Mouse (Mus musculus): Measurements from ENCODE around the gene Ttll5. TPM values are rescaled to one million over a fixed set of nuclear protein-coding genes. Genes with fewer than 3 reads are reported as not detected.

Ttll5 gene
- polyA plus RNA-seq, 1 experiment = 31.2 TPM

- Histone ChIP-seq H3K27ac (ENCODE audit: insufficient read depth, low read length) (no peak overlapping the region), H3K4me3 (ENCODE audit: insufficient read depth, low read length) (no peak overlapping the region), H3K4me1 (ENCODE audit: control insufficient read depth, insufficient read depth, low read length) (peaks cover 5% of the 10 kb centered on the region; the same call in 1 of the 2 replicates)
- TF ChIP-seq POLR2A (IDR thresholded peaks at IDR 0.05; ENCODE audit: extremely low read depth, insufficient read depth, low read length) = no peak
- no peak for TF ChIP-seq CTCF (IDR thresholded peaks at IDR 0.05; ENCODE audit: extremely low read depth, insufficient read depth, low read length)
Measured at GRCm38 (mm10) chr12:85859511-85860189, 35.2 kb downstream of the Ttll5 start.

- Histone ChIP-seq H3K27ac (ENCODE audit: insufficient read depth, low read length) (no peak overlapping the region), H3K4me3 (ENCODE audit: insufficient read depth, low read length) (no peak overlapping the region), H3K4me1 (ENCODE audit: control insufficient read depth, insufficient read depth, low read length) (peaks cover 5% of the 10 kb centered on the region; the same call in 1 of the 2 replicates)
- TF ChIP-seq POLR2A (IDR thresholded peaks at IDR 0.05; ENCODE audit: extremely low read depth, insufficient read depth, low read length) = no peak
- TF ChIP-seq CTCF (IDR thresholded peaks at IDR 0.05; ENCODE audit: extremely low read depth, insufficient read depth, low read length) = no peak
Measured at GRCm38 (mm10) chr12:85862514-85862913, 38.1 kb downstream of the Ttll5 start.

GRCm38 (mm10) chr12:85865526-85865925, 41.1 kb downstream of the Ttll5 start:
- TF ChIP-seq CTCF (IDR thresholded peaks at IDR 0.05; ENCODE audit: extremely low read depth, insufficient read depth, low read length) (peak; percentile 47; the same call in 1 of the 2 replicates), POLR2A (IDR thresholded peaks at IDR 0.05; ENCODE audit: extremely low read depth, insufficient read depth, low read length) (no peak)
- Histone ChIP-seq H3K4me3 (ENCODE audit: insufficient read depth, low read length) (no peak overlapping the region), H3K27ac (ENCODE audit: insufficient read depth, low read length) (no peak overlapping the region), H3K4me1 (ENCODE audit: control insufficient read depth, insufficient read depth, low read length) (0 out of 2 replicates have a peak, but pooled peaks cover 3% of the 10 kb centered on the region)

- Histone ChIP-seq H3K27ac (ENCODE audit: insufficient read depth, low read length) (no peak overlapping the region), H3K4me3 (ENCODE audit: insufficient read depth, low read length) (no peak overlapping the region), H3K4me1 (ENCODE audit: control insufficient read depth, insufficient read depth, low read length) (0 out of 2 replicates have a peak, but pooled peaks cover 3% of the 10 kb centered on the region)
- TF ChIP-seq CTCF (IDR thresholded peaks at IDR 0.05; ENCODE audit: extremely low read depth, insufficient read depth, low read length) (no peak), POLR2A (IDR thresholded peaks at IDR 0.05; ENCODE audit: extremely low read depth, insufficient read depth, low read length) (no peak)
Measured at GRCm38 (mm10) chr12:85866624-85867023, 42.2 kb downstream of the Ttll5 start.

- H3K4me1 ChIP-seq (ENCODE audit: control insufficient read depth, insufficient read depth, low read length) = 0 out of 2 replicates have a peak, but pooled peaks cover 1% of the 10 kb centered on the region
- TF ChIP-seq POLR2A (IDR thresholded peaks at IDR 0.05; ENCODE audit: extremely low read depth, insufficient read depth, low read length) (no peak), CTCF (IDR thresholded peaks at IDR 0.05; ENCODE audit: extremely low read depth, insufficient read depth, low read length) (no peak)
- no peak overlapping the region for H3K4me3 ChIP-seq (ENCODE audit: insufficient read depth, low read length)
- H3K27ac ChIP-seq (ENCODE audit: insufficient read depth, low read length) = no peak overlapping the region
Measured at GRCm38 (mm10) chr12:85867125-85867524, 42.7 kb downstream of the Ttll5 start.

GRCm38 (mm10) chr12:85869423-85869822, 45.0 kb downstream of the Ttll5 start:
- no peak overlapping the region for H3K4me3 ChIP-seq (ENCODE audit: insufficient read depth, low read length)

GRCm38 (mm10) chr12:85879631-85880314, 55.3 kb downstream of the Ttll5 start:
- H3K27ac ChIP-seq (ENCODE audit: insufficient read depth, low read length) = peak overlapping the region; percentile 90
- TF ChIP-seq CTCF (IDR thresholded peaks at IDR 0.05; ENCODE audit: extremely low read depth, insufficient read depth, low read length) = no peak
- TF ChIP-seq POLR2A (IDR thresholded peaks at IDR 0.05; ENCODE audit: extremely low read depth, insufficient read depth, low read length) = no peak
- peaks cover 8% of the 10 kb centered on the region for H3K4me1 ChIP-seq (ENCODE audit: control insufficient read depth, insufficient read depth, low read length)

More at GRCm38 (mm10) chr12:85869423-85869822, 45.0 kb downstream of the Ttll5 start:
- no peak for TF ChIP-seq POLR2A (IDR thresholded peaks at IDR 0.05; ENCODE audit: extremely low read depth, insufficient read depth, low read length)
- TF ChIP-seq CTCF (IDR thresholded peaks at IDR 0.05; ENCODE audit: extremely low read depth, insufficient read depth, low read length) = no peak
- H3K27ac ChIP-seq (ENCODE audit: insufficient read depth, low read length) = peak overlapping the region; percentile 22; the same call in 1 of the 2 replicates
- H3K4me1 ChIP-seq (ENCODE audit: control insufficient read depth, insufficient read depth, low read length) = no peaks in the 10 kb centered on the region

GRCm38 (mm10) chr12:85885024-85885423, 60.6 kb downstream of the Ttll5 start:
- no peak for TF ChIP-seq POLR2A (IDR thresholded peaks at IDR 0.05; ENCODE audit: extremely low read depth, insufficient read depth, low read length)
- no peak for TF ChIP-seq CTCF (IDR thresholded peaks at IDR 0.05; ENCODE audit: extremely low read depth, insufficient read depth, low read length)
- no peak overlapping the region for H3K4me3 ChIP-seq (ENCODE audit: insufficient read depth, low read length)
- no peak overlapping the region for H3K27ac ChIP-seq (ENCODE audit: insufficient read depth, low read length)
- peaks cover under 1% of the 10 kb centered on the region for H3K4me1 ChIP-seq (ENCODE audit: control insufficient read depth, insufficient read depth, low read length)

More at GRCm38 (mm10) chr12:85879631-85880314, 55.3 kb downstream of the Ttll5 start:
- no peak overlapping the region for H3K4me3 ChIP-seq (ENCODE audit: insufficient read depth, low read length)

GRCm38 (mm10) chr12:85890054-85890453, 65.6 kb downstream of the Ttll5 start:
- H3K4me3 ChIP-seq (ENCODE audit: insufficient read depth, low read length) = no peak overlapping the region
- TF ChIP-seq CTCF (IDR thresholded peaks at IDR 0.05; ENCODE audit: extremely low read depth, insufficient read depth, low read length) (no peak), POLR2A (IDR thresholded peaks at IDR 0.05; ENCODE audit: extremely low read depth, insufficient read depth, low read length) (no peak)
- no peak overlapping the region for H3K27ac ChIP-seq (ENCODE audit: insufficient read depth, low read length)

More at GRCm38 (mm10) chr12:85890054-85890453, 65.6 kb downstream of the Ttll5 start:
- no peaks in the 10 kb centered on the region for H3K4me1 ChIP-seq (ENCODE audit: control insufficient read depth, insufficient read depth, low read length)
